Mouse (Mus musculus): ENCODE data around the gene Tube1. TPM values are rescaled to one million over a fixed set of nuclear protein-coding genes. Genes with fewer than 3 reads are reported as not detected.
A peak's percentile ranks its signal among the peaks of the same experiment; 100 is the strongest.

Tube1 gene
- polyA plus RNA-seq, 1 experiment = 6.4 TPM

- no peaks in the 10 kb centered on the region for H3K36me3 ChIP-seq (ENCODE audit: control insufficient read depth, insufficient read depth, low read length)
- no peak overlapping the region for H3K27ac ChIP-seq (ENCODE audit: control insufficient read depth, insufficient read depth, low read depth, low read length)
- H3K27me3 ChIP-seq (ENCODE audit: control insufficient read depth, insufficient read depth, low read length) = no peaks in the 10 kb centered on the region
- H3K4me3 ChIP-seq (ENCODE audit: control insufficient read depth, low read depth, low read length) = no peak overlapping the region
- TF ChIP-seq CTCF (IDR thresholded peaks at IDR 0.05; ENCODE audit: control insufficient read depth, insufficient read depth, insufficient replicate concordance, low read depth, low read length) (no peak), POLR2A (IDR thresholded peaks at IDR 0.05; ENCODE audit: control insufficient read depth, low read depth, low read length) (no peak)
- H3K4me1 ChIP-seq (ENCODE audit: control insufficient read depth, insufficient read depth, low read length) = no peaks in the 10 kb centered on the region; the same call in none of the 2 replicates
Observed at GRCm38 (mm10) chr10:39167611-39168010, 33.8 kb downstream of the Tube1 start.

- H3K36me3 ChIP-seq (ENCODE audit: control insufficient read depth, insufficient read depth, low read length) = no peaks in the 10 kb centered on the region
- no peaks in the 10 kb centered on the region for H3K27me3 ChIP-seq (ENCODE audit: control insufficient read depth, insufficient read depth, low read length)
- no peaks in the 10 kb centered on the region; the same call in none of the 2 replicates for H3K4me1 ChIP-seq (ENCODE audit: control insufficient read depth, insufficient read depth, low read length)
- H3K27ac ChIP-seq (ENCODE audit: control insufficient read depth, insufficient read depth, low read depth, low read length) = no peak overlapping the region
- no peak overlapping the region for H3K4me3 ChIP-seq (ENCODE audit: control insufficient read depth, low read depth, low read length)
- TF ChIP-seq CTCF (IDR thresholded peaks at IDR 0.05; ENCODE audit: control insufficient read depth, insufficient read depth, insufficient replicate concordance, low read depth, low read length) (no peak), POLR2A (IDR thresholded peaks at IDR 0.05; ENCODE audit: control insufficient read depth, low read depth, low read length) (no peak)
Observed at GRCm38 (mm10) chr10:39169642-39170041, 35.9 kb downstream of the Tube1 start.

GRCm38 (mm10) chr10:39170181-39170580 lies 36.4 kb downstream of the Tube1 start:
- H3K27ac ChIP-seq (ENCODE audit: control insufficient read depth, insufficient read depth, low read depth, low read length) = no peak overlapping the region
- TF ChIP-seq CTCF (IDR thresholded peaks at IDR 0.05; ENCODE audit: control insufficient read depth, insufficient read depth, insufficient replicate concordance, low read depth, low read length) (peak; percentile 87), POLR2A (IDR thresholded peaks at IDR 0.05; ENCODE audit: control insufficient read depth, low read depth, low read length) (no peak)
- H3K4me1 ChIP-seq (ENCODE audit: control insufficient read depth, insufficient read depth, low read length) = no peaks in the 10 kb centered on the region; the same call in none of the 2 replicates
- no peaks in the 10 kb centered on the region for H3K36me3 ChIP-seq (ENCODE audit: control insufficient read depth, insufficient read depth, low read length)
- H3K27me3 ChIP-seq (ENCODE audit: control insufficient read depth, insufficient read depth, low read length) = no peaks in the 10 kb centered on the region
- no peak overlapping the region for H3K4me3 ChIP-seq (ENCODE audit: control insufficient read depth, low read depth, low read length)

GRCm38 (mm10) chr10:39170706-39171105 lies 36.9 kb downstream of the Tube1 start:
- H3K4me3 ChIP-seq (ENCODE audit: control insufficient read depth, low read depth, low read length) = no peak overlapping the region
- no peaks in the 10 kb centered on the region; the same call in none of the 2 replicates for H3K4me1 ChIP-seq (ENCODE audit: control insufficient read depth, insufficient read depth, low read length)

GRCm38 (mm10) chr10:39171134-39171533 lies 37.4 kb downstream of the Tube1 start:
- no peaks in the 10 kb centered on the region; the same call in none of the 2 replicates for H3K4me1 ChIP-seq (ENCODE audit: control insufficient read depth, insufficient read depth, low read length)
- TF ChIP-seq POLR2A (IDR thresholded peaks at IDR 0.05; ENCODE audit: control insufficient read depth, low read depth, low read length) = no peak
- TF ChIP-seq CTCF (IDR thresholded peaks at IDR 0.05; ENCODE audit: control insufficient read depth, insufficient read depth, insufficient replicate concordance, low read depth, low read length) = peak; percentile 95
- H3K36me3 ChIP-seq (ENCODE audit: control insufficient read depth, insufficient read depth, low read length) = no peaks in the 10 kb centered on the region
- 0 out of 2 replicates have a peak overlapping the region, but pooled peaks have one; percentile 18 for H3K27ac ChIP-seq (ENCODE audit: control insufficient read depth, insufficient read depth, low read depth, low read length)
- peak overlapping the region; percentile 75 for H3K4me3 ChIP-seq (ENCODE audit: control insufficient read depth, low read depth, low read length)
- no peaks in the 10 kb centered on the region for H3K27me3 ChIP-seq (ENCODE audit: control insufficient read depth, insufficient read depth, low read length)

More at GRCm38 (mm10) chr10:39170706-39171105, 36.9 kb downstream of the Tube1 start:
- Histone ChIP-seq H3K27ac (ENCODE audit: control insufficient read depth, insufficient read depth, low read depth, low read length) (no peak overlapping the region), H3K36me3 (ENCODE audit: control insufficient read depth, insufficient read depth, low read length) (no peaks in the 10 kb centered on the region), H3K27me3 (ENCODE audit: control insufficient read depth, insufficient read depth, low read length) (no peaks in the 10 kb centered on the region)
- TF ChIP-seq CTCF (IDR thresholded peaks at IDR 0.05; ENCODE audit: control insufficient read depth, insufficient read depth, insufficient replicate concordance, low read depth, low read length) = no peak
- TF ChIP-seq POLR2A (IDR thresholded peaks at IDR 0.05; ENCODE audit: control insufficient read depth, low read depth, low read length) = no peak

GRCm38 (mm10) chr10:39171603-39172539 lies 38.1 kb downstream of the Tube1 start:
- Histone ChIP-seq H3K27ac (ENCODE audit: control insufficient read depth, insufficient read depth, low read depth, low read length) (0 out of 2 replicates have a peak overlapping the region, but pooled peaks have one; percentile 18), H3K27me3 (ENCODE audit: control insufficient read depth, insufficient read depth, low read length) (no peaks in the 10 kb centered on the region), H3K4me1 (ENCODE audit: control insufficient read depth, insufficient read depth, low read length) (no peaks in the 10 kb centered on the region; the same call in none of the 2 replicates), H3K4me3 (ENCODE audit: control insufficient read depth, low read depth, low read length) (peak overlapping the region; percentile 75), H3K36me3 (ENCODE audit: control insufficient read depth, insufficient read depth, low read length) (no peaks in the 10 kb centered on the region)
- TF ChIP-seq CTCF (IDR thresholded peaks at IDR 0.05; ENCODE audit: control insufficient read depth, insufficient read depth, insufficient replicate concordance, low read depth, low read length) = peak; percentile 54; the same call in 1 of the 2 replicates
- TF ChIP-seq POLR2A (IDR thresholded peaks at IDR 0.05; ENCODE audit: control insufficient read depth, low read depth, low read length) = no peak

- no peak overlapping the region for H3K27ac ChIP-seq (ENCODE audit: control insufficient read depth, insufficient read depth, low read depth, low read length)
- H3K4me1 ChIP-seq (ENCODE audit: control insufficient read depth, insufficient read depth, low read length) = no peaks in the 10 kb centered on the region; the same call in none of the 2 replicates
- H3K4me3 ChIP-seq (ENCODE audit: control insufficient read depth, low read depth, low read length) = no peak overlapping the region
- TF ChIP-seq POLR2A (IDR thresholded peaks at IDR 0.05; ENCODE audit: control insufficient read depth, low read depth, low read length) (no peak), CTCF (IDR thresholded peaks at IDR 0.05; ENCODE audit: control insufficient read depth, insufficient read depth, insufficient replicate concordance, low read depth, low read length) (no peak)
- no peaks in the 10 kb centered on the region for H3K36me3 ChIP-seq (ENCODE audit: control insufficient read depth, insufficient read depth, low read length)
- no peaks in the 10 kb centered on the region for H3K27me3 ChIP-seq (ENCODE audit: control insufficient read depth, insufficient read depth, low read length)
Observed at GRCm38 (mm10) chr10:39172540-39172931, 38.8 kb downstream of the Tube1 start.

Data from testis, adult 2 months (tissue).